Mouse (Mus musculus) midbrain, embryonic 14.5 days (tissue): Measurements from ENCODE around the gene Ajm1. TPM values are rescaled to one million over a fixed set of nuclear protein-coding genes. Genes with fewer than 3 reads are reported as not detected.

Experiments used
- ATAC-seq: fragments of 200-750 bp; cut with Nextera tagmentation; 2 replicates; pipeline ENCODE4 v1.8.0; 2017; ENCODE audit warnings: moderate number of reproducible peaks, moderate library complexity; ENCODE audit not compliant: low FRiP score, low TSS enrichment
- DNase-seq: peaks from one replicate; pipeline ENCODE4 v3.0.0-alpha.2; 2015
- H3K27ac ChIP-seq: fragments of 300-500 bp; sonication (generic); replicated peaks from 2 replicates; pipeline ENCODE4 v1.5.1; 2014; ENCODE audit warnings: mild to moderate bottlenecking, low read depth, low read length, moderate library complexity
- H3K27me3 ChIP-seq: fragments of 300-500 bp; sonication (generic); 2 replicates; pipeline ENCODE4 v1.6.1; 2014; ENCODE audit warnings: low read length, control low read depth, mixed read lengths; ENCODE audit not compliant: control insufficient read depth, insufficient read depth
- H3K36me3 ChIP-seq: fragments of 300-500 bp; sonication (generic); 2 replicates; pipeline ENCODE4 v1.6.1; 2014; ENCODE audit warnings: low read length, control low read depth; ENCODE audit not compliant: control insufficient read depth, insufficient read depth
- H3K4me1 ChIP-seq: fragments of 300-500 bp; sonication (generic); 2 replicates; pipeline ENCODE4 v1.6.1; 2014; ENCODE audit warnings: mild to moderate bottlenecking, antibody characterized with exemption, low read length, control low read depth; ENCODE audit not compliant: control insufficient read depth, insufficient read depth
- H3K4me2 ChIP-seq: fragments of 300-500 bp; sonication (generic); 2 replicates; pipeline ENCODE4 v1.6.1; 2014; ENCODE audit warnings: mild to moderate bottlenecking, low read length, moderate library complexity
- H3K4me3 ChIP-seq: fragments of 300-500 bp; sonication (generic); replicated peaks from 2 replicates; pipeline ENCODE4 v1.5.1; 2014; ENCODE audit warnings: low read depth, low read length
- H3K9ac ChIP-seq: fragments of 300-500 bp; sonication (generic); replicated peaks from 2 replicates; pipeline ENCODE4 v1.6.1; 2014; ENCODE audit warnings: mild to moderate bottlenecking, low read length, moderate library complexity
- H3K9me3 ChIP-seq: fragments of 300-500 bp; sonication (generic); 2 replicates; pipeline ENCODE4 v1.6.1; 2016; ENCODE audit warnings: low read length, control low read depth, mixed read lengths; ENCODE audit not compliant: control insufficient read depth
- WGBS: fragments of 180-500 bp; shearing (Covaris S2); extraction: QIAGEN DNeasy Blood & Tissue Kit; methylation state at CpG from one replicate; pipeline ENCODE4 v1.1.7; 2014; 5-methylcytosine and 5-hydroxymethylcytosine counted together
- polyA plus RNA-seq: library from polyadenylated mRNA; unstranded; fragments of >200 nt; fragmentation: Nextera tagmentation; extraction: Ambion mirVana; gene quantifications from 2 replicates; pipeline ENCODE4 v1.2.1, GENCODE M21; 2014

Ajm1 gene
- polyA plus RNA-seq, 1 experiment from 2014 or later = 9.2 TPM

DNA sequence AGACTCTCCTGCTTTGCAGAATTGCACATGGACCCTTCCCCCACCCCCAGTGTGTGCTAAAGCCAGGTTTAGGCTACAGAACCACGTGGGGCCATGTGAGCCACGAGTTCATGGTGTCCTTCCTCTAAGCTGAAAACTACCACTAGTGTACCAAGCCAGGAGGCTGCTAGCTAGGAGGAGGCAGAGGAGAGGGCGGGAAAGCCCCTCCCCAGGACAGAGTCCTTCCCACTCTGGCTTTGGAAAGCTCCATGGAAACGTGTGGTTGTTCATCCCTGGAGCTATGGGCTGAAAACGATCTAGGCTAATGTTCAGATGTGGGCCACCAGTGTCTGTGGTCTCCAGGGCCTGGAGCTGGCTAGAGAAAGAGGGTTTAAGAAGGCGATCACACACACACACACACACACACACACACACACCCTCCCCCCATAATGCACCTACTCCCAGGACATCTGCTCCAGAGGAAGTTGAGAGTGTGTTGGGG, 896 bp downstream of the Ajm1 start:
- 34% methylated on average over 6 of the region's 6 CpGs for WGBS
- no peaks in the 10 kb centered on the region for H3K9me3 ChIP-seq
- ATAC-seq = no peak; the same call in 1 of the 2 replicates
- no peak for DNase-seq
- peaks cover 40% of the 10 kb centered on the region for H3K36me3 ChIP-seq
- H3K4me1 ChIP-seq = peaks cover 33% of the 10 kb centered on the region
- H3K27me3 ChIP-seq = peaks cover 52% of the 10 kb centered on the region
- no peak overlapping the region for H3K27ac ChIP-seq
- peak overlapping the region; percentile 79 for H3K4me2 ChIP-seq
- H3K9ac ChIP-seq = peak overlapping the region; percentile 64; the same call in 1 of the 2 replicates
- peak overlapping the region; percentile 51 for H3K4me3 ChIP-seq

DNA sequence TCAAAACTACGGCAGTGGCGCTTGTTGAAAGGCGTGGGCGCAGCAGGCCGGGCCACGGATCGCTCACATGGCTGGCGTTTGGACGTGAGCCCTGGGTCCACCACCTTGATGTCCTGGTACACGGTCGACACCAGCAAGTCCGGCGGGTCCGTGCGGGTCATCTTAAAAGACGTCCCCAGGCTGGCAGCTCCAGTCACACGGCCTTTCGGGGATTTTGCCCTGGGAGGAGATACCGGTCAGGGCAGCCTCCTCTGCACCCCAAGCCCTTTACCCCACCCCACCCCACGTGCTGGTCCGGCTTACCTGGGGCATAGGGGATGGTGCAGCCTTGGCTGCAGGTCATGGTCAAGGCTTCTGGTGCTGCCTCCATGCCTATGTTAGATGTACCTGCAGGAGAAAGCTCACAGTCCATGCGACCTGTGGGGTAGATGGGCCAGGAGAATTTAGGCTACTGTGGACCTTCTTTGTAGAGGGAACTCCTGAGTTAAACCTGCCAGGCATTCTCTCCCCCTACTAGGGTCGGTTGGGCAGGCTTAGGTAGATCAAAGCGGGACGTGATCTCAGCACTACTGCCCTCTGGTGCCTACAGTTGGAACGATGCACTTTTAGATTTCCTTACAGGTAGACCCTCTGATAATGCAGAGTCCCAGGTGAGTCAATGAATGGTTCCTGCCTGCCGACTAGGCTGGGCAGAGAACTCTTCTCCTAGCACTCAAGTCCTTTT, 1.7 kb downstream of the Ajm1 start:
- Histone ChIP-seq H3K27ac (no peak overlapping the region), H3K4me1 (peaks cover 38% of the 10 kb centered on the region), H3K36me3 (peaks cover 32% of the 10 kb centered on the region), H3K9ac (no peak overlapping the region; the same call in 1 of the 2 replicates), H3K9me3 (no peaks in the 10 kb centered on the region), H3K27me3 (peaks cover 52% of the 10 kb centered on the region), H3K4me3 (peak overlapping the region; percentile 8; the same call in 1 of the 2 replicates), H3K4me2 (peak overlapping the region; percentile 19)
- no peak for ATAC-seq
- peak; percentile 81 for DNase-seq
- WGBS = 7% methylated on average over 27 of the region's 27 CpGs

DNA sequence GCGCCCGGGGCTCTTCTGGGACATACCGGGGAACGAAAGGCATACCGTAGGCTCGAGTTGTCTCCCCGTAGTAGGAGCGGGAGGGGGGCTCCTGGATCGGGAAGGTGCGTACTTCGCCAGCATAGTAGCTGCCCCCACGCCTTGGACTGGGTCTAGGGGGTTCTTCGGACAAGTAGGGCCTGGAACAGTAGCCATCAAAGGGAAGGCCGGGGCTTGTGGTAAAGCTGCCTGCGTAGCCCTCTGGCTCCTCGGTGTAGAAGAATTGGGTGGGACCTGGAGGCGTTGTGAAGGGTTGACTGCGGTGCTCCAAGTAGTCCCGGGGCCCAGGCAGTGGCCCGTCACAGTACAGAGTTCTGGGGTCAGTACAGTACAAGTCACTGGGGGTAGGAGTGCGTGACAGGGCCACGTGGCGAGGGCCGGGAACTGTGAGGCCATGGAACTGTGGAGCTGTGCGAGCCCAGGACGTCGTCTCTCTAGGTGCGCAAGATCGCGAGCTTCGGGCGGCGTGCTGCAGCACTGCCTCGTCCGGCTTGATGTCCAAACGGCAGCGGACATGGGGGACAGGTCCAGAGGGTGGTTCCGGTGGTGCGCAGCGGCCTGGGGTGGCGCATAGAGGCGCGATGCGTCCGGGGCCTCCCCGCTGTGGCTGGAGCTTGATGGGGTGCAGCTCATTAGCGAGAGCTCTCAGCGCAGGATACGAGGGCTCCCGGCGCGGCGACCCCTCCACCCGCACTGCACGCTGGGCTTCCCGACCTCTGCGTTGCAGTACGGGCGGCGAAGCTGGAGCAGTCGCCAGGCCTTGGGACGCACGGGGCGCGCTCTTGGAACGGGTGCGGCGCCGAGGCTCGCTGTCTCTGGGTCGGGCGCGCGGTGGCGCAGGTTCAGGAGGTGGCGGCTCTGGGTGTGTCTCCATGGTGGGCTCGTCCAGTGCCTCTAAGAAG, 2.5 kb downstream of the Ajm1 start:
- no peaks in the 10 kb centered on the region for H3K9me3 ChIP-seq
- peak overlapping the region; percentile 21; the same call in 1 of the 2 replicates for H3K4me2 ChIP-seq
- H3K27me3 ChIP-seq = peaks cover 52% of the 10 kb centered on the region
- no peak for DNase-seq
- peak overlapping the region; percentile 10; the same call in 1 of the 2 replicates for H3K9ac ChIP-seq
- WGBS = 5% methylated on average over 77 of the region's 77 CpGs
- H3K36me3 ChIP-seq = peaks cover 24% of the 10 kb centered on the region
- H3K4me3 ChIP-seq = peak overlapping the region; percentile 10; the same call in 1 of the 2 replicates
- H3K4me1 ChIP-seq = peaks cover 39% of the 10 kb centered on the region
- no peak for ATAC-seq
- H3K27ac ChIP-seq = no peak overlapping the region

DNA sequence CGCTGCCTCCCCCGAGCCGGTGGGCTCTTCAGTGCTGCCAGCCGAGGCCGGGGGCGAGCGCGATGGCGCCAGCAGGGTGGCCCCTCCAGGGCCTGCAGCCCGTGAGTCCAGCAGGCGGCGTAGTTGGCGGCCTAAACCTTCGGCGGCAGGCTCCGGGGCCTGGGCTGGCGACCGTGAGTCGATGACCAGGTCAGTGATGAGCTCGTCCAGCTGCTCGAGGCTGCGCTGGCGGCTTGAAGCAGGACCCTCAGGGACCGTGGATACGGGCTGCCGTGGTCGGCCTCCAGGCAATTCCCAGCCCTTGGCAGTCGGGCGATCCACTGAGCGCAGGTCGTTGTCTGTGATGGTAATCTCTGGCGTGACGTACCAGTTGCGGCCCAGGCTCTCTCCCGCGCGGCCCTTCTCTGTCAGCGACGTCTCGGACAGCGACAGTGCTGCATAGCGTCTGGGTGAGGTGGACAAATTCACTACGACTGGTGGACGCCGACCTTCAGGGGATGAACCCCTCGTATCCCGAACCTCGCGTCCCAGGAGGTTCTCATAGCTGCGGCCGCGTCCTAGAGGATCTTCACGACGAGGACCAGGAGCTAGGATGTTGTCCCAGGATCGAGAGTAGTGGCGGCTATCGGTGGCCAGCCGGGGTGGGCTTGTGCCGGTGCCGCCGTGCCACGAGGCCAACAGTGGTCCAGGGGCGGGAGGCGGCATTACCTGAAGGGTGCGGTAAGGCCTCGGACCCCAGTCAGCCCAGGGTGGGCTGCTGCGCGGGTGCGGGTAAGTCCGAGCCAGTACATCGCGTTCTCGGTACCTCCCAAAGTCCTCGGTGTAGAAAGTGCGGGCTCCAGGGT, 3.4 kb downstream of the Ajm1 start:
- no peak overlapping the region for H3K27ac ChIP-seq
- peaks cover 48% of the 10 kb centered on the region for H3K4me1 ChIP-seq
- H3K4me3 ChIP-seq = peak overlapping the region; percentile 26
- WGBS = 5% methylated on average over 75 of the region's 75 CpGs
- DNase-seq (no peak), ATAC-seq (no peak)
- peaks cover 52% of the 10 kb centered on the region for H3K27me3 ChIP-seq
- H3K36me3 ChIP-seq = peaks cover 15% of the 10 kb centered on the region
- H3K9ac ChIP-seq = no peak overlapping the region
- H3K9me3 ChIP-seq = no peaks in the 10 kb centered on the region
- peak overlapping the region; percentile 33 for H3K4me2 ChIP-seq

GRCm38 (mm10) chr2:25576965-25577891, 4.3 kb downstream of the Ajm1 start:
- Histone ChIP-seq H3K4me3 (peak overlapping the region; percentile 26), H3K36me3 (peaks cover 13% of the 10 kb centered on the region; the same call in 1 of the 2 replicates), H3K9ac (no peak overlapping the region), H3K9me3 (no peaks in the 10 kb centered on the region), H3K27ac (no peak overlapping the region), H3K27me3 (peaks cover 52% of the 10 kb centered on the region), H3K4me1 (peaks cover 43% of the 10 kb centered on the region), H3K4me2 (peak overlapping the region; percentile 33)
- ATAC-seq (no peak), DNase-seq (no peak)
- WGBS = 15% methylated on average over 92 of the region's 92 CpGs

DNA sequence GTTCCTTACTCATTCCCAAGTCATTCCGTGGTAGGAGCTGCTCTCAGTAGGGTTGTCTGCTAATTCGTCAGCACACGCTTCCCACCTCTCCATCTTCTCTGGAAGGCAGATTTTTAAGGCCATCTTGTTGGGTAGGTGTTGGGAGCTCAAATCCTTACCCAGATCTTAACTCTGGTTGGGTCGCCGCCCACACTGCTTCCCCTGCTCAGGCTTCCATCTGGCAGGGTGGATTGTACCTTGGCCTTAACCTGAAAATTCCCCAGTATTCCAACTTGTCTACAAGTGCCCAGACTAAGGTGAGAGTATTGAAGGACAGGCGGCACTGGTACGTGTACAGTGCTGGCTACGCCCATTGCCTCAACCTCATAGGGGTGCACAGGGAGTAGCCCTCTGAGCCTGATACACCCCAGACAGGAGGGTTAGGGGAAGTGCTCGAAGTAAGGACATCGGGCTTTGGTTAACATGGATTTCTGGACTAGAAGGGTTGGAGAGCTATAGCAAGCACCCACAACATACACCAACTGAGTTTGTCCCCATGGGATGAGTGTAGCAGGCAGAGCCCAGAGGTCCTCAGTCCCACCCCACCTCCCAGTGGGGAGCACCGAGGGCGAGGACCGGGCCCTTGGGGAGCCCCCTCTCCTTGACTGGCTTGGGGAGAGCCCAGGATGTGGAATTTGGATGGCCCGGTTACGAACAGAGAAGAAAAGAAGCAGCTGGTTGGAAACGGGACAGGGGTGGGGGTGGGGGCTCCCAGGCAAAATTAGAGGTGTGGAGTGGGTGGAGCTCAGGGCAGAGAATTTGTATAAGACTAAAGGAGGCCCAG, 5.3 kb downstream of the Ajm1 start:
- peak overlapping the region; percentile 51; the same call in 1 of the 2 replicates for H3K9ac ChIP-seq
- H3K4me1 ChIP-seq = peaks cover 37% of the 10 kb centered on the region
- 68% methylated on average over 16 of the region's 16 CpGs for WGBS
- DNase-seq (no peak), ATAC-seq (no peak)
- peaks cover 17% of the 10 kb centered on the region; the same call in 1 of the 2 replicates for H3K36me3 ChIP-seq
- H3K27ac ChIP-seq = no peak overlapping the region
- no peaks in the 10 kb centered on the region for H3K9me3 ChIP-seq
- H3K27me3 ChIP-seq = peaks cover 52% of the 10 kb centered on the region
- no peak overlapping the region for H3K4me3 ChIP-seq
- H3K4me2 ChIP-seq = peak overlapping the region; percentile 93; the same call in 1 of the 2 replicates
